Mouse (Mus musculus): ENCODE data around the gene Uap1.

The Uap1 gene

DNA sequence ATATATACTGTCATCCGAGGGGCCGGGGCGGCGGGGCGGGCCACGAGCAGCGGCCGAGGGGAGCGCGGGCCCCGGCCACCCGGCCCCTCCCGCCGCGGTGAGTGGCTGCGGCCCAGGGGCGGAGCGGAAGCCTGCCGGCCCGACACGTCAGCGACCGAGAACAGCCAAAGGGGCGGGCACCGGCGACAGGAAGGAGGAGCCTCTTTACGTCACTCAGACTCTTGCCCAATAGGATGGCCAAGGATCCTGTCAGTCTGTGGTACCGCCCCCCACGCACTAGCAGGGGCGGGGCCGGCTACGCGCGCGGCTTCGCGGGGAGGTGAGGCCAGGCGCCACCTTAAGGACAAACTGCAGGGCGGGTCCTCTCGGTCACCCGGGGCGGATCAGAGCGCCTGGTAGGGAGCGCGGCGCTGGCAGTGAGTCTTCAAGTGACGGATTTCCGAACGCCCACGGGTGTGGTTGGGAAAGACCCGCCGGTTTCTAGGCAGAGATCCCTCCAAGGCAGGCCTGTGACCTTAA is at the start of gene Uap1:
TSS of gene Uap1 (minus strand) at position 144 of the 519 bp plus-strand sequence.
- DNase-seq, result peak; percentile 98 to 99

DNA sequence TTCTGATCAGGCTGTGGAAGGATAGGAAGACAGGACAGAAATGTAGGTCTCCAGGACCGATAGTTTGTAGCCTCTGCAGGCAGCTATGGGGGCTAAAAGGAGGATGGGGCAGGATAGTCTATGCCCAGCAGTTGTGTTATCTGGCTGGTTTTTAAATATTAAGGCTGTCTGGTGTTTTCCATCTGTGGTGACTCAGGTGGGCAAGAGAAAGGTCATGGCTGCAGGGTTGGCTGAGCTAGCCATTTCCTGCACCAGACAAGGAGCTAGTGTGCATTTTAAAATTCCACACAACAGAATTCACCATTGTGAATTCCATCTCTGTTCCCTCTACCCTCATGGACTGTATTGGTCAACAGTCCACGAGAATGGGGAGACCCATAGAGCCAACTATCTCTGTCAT is 48.5 kb upstream of the Uap1 start:
- no peak for DNase-seq

DNA sequence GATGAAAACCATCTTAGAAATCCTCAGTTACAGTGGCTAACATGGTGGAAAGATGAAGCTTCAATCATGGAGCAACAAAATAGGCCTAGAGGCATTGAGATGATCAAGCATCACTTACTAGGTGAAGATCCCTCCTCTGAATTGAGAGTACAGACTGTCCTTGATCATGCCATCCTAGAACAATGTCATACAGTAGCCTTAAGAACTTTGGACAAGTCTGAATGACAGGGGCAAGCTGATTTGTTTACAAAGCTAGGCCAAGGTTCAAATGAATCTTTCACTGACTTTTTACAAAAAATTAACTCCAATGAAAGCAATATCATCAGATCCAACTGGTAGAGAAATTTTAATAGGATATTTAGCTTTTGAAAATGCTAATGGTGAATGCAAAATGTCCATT is 45.6 kb upstream of the Uap1 start:
- DNase-seq, result peak; percentile 9 to 68

DNA sequence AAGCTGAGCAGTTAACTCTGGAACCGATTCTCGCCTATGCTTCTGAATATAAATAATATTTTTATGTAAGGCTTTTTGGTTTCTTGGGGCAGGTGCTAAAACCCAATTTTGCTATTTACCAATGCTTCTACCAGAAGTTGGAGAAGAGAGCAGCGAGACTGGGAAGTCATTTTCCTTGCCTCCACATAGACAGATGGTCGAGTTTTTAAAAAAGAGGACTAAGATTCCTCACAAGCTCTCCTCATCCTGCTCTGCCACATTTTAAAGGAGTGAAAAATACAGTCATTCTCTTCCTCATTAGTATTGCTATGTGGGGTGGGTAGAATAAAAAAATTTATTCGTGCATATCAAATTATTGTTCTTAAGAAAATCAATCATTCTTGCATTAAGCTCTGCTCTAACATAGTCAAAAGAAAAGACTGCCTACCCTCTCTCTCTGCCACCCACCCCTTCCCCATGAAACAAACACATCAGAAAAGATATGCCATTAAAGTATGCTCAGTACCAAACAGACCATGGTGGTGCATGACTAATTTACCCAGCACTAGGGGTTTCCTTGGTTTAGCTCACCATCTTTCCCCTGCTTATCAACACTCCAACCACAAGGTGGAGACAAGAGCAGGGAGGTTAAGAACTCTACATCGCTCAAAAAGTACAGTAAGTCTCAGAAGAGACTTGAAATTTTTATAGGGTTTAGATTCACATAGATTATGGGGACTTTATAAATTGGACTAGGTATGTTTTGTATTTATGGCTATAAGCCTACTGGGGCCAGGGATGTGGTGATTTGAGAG is 43.5 kb upstream of the Uap1 start:
- peak; percentile 15 to 35 for DNase-seq

DNA sequence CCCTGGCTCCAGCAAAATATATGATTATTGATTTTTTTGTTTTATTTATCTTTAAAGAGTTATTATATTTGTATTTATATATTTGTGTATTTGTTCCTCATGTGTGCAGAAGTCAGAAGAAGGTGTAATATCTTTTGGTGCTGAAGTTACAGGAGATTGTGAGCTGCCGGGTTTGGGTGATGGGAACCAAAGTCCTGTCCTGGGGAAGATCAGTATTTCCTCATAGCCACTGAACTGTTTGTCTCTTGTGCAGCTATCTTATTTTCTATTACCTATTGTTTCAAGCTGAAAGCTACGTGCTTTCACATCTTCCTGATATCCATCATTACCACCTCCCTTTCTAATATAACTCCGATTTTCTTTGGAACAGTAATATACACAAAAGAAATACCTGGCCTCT is 40.8 kb upstream of the Uap1 start:
- DNase-seq, result no peak

DNA sequence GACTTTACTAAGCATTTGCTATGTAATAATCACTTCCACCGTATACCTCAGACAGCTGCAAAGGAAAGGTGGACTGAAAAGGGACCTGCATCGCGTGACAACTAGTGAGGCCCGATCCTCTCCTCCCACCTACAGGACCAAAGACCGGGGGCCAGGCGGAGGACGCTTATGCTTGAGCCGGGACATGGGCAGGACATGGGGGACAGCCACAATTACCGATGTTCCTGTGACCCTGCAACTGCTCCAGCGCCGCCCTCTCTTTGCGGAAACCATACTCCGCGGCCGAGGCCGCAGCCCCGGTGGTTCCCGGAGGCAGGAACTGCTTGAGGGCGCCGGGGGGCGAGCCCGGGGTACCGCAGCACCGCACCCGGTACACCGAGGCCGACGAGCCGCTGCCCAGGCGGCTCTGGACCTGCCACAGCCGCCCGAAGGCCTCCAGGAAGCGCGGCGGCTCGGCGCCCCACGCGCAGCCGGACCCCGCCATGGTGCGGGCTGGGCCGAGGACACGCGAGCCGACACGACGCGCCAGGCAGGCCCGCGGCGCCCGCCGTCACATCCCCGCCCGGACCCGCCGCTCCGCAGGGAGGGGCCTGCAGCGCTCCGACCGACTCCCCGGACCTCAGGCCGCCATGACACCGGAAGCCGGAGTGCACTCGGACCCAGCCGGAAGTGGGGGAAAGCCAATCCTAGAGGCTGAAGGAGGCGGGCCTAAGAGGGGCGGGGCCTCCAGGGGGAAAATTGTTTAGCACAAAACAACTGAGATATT is 40.2 kb upstream of the Uap1 start, which contains the start of gene Uhmk1:
TSS of gene Uhmk1 (minus strand) at position 641 of the 766 bp plus-strand sequence.
- DNase-seq, result peak; percentile 94 to 96

DNA sequence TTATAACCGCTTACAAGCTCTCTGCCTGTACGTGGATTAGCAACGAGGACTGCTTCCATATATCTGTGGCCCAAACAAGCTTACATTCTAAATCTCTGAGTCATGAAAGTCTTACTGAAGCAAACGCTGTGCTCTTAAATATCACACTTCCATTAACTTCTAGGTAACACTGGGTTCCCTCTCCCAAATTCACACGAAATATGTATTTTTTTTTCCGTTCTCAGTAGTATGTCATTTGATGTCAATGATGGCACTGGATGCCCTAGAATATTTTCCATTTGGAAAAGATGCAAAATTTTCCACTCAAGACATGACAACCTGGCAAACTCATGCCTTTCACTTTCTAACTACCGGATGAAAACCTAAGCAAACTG is 39.6 kb upstream of the Uap1 start:
- DNase-seq, result no peak

DNA sequence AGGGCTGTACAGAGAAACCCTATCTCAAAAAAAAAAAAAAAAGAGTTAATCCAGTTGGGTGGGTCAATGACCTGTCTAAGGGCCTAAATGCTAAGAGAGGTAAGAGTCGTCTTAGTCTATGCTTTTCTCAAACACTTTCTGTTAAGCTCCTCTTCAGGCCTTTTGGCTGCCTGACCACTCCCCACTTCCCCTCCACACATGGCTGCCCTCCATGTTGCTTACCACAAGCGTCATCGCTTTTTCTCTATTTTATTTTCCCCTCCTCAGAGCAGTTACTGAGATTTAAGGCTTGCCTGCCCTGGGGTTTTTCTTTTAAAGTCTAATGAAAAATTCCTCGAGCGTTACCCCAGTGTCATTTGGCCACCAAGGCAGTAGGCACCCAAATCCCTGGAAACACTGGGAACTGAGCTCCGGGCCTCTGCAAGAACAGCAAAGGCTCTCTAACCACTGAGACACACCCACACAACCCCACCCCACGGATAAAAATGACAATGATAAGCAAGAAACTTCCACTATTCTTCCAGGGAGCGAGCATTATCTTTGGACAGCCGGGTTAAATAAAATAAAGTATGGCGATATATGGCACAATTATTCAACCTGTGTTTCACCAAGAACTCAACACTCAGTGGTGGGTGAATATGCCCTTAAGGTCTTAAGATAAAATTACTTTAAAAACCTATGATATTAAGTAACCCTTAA is 38.6 kb upstream of the Uap1 start:
- DNase-seq, result no peak

DNA sequence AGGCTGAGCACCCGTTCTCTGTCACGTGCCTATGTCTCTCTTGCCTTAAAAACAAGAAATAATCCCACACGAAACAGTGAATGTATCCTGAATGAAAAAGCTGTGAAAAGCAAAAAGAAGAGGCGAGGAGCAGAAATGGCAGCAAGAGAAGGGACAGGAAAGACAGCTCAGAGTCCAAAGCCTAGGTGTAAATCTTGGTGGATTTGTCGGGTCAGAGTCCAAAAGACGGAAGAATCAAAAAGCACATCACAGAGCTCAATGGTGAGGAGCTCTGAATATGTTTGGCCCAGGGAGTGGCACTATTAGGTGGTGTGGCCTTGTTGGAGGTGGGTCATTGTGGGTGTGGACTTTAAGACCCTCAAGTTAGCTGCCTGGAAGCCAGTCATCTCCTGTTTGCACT is 31.6 kb upstream of the Uap1 start:
- peak in 1 of 2 experiments; percentile 22 for DNase-seq

DNA sequence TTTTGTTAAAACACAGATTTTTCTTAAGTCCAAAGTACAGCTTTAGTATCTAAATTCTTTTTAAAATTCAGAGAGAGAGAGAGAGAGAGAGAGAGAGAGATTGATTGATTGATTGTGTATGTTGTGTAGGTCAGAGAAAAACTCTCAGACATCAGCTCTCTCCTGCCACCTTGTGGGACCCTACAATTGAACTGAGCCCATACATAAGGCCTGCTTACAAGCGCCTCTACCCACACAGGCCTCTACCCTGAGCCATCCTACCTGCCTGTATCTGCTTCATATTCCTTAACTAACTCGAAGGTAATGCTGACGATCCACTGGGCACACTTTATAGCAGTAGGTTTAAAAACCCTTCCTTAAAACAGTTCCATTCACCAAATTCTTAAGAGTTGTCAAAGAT is 25.6 kb upstream of the Uap1 start:
- peak; percentile 42 to 68 for DNase-seq

DNA sequence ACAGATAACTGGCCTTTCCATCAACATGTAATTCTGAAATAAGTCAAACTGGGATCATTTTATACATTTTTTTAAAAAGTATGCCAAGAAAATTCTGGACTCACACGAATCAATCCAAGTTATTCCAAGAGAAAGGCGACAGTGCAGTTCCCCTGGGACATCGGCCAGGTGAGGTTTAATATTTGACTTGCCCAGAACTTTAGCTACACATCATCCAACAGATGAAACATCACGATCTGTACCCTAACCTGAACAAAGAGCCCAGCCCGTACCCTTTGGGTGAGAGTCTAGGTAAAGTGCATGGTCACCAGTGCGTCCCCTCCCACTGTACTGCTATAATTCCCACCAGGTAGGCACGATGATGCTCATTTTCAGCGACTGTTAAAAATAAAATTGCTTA is 21.5 kb upstream of the Uap1 start:
- peak; percentile 79 to 80 for DNase-seq

DNA sequence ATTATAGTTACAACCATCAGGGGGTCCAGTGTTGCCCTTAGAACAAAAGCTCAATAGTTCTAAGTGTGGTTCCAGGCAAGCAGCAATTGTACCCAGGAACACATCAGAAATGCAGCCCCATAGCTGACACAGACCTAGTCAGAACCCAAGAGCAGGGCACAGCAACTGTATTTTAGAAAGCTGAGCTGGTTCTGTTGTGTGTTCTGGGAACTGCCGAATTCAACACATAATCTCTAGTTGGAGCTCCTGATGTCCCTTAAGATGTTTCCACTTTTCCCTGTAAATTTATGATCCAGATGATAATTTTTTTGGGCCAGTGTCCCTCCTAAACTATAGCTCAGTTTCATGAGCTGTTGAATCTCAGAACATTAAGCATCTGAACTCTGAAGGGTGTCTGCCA is 17.2 kb upstream of the Uap1 start:
- no peak for DNase-seq

DNA sequence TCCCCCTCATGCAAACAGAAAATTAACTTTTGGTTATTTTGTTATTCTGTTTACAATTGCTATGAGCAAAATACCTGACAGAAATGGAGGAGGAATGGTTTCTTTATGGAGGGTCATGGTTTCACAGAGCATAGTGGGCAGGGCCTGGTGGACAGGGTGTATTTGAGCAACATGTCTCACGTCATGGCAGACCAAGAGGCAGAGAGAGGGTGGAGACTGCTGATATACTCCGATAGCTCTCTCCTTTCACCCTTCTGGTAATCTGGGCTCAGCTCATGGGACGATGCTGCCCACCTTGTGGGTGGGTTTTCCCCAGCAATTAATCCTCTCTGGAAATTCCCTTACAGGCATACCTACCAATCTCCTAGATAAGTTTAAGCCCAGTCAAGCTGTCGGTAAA is 15.5 kb upstream of the Uap1 start:
- DNase-seq, result peak in 1 of 2 experiments; percentile 26

DNA sequence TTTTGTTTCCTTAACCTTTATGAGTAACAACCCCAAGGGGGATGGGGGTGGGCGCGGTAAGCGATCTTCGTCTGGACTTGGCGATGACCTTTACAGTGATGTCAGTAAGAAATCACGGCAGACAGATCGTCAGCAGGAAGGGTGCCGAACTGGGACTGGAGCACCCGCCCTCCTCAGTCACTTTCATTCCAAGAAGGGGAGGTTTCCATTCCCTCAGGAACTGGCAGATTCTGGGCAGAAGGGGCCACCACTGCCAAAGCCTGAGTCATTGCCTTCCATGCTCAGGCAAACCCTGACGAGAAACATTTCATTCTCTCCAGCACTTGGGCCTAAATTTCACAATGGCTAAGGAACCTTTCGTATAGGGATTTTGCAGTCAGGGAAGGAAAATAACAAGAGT is 13.8 kb upstream of the Uap1 start:
- peak; percentile 16 to 18 for DNase-seq

DNA sequence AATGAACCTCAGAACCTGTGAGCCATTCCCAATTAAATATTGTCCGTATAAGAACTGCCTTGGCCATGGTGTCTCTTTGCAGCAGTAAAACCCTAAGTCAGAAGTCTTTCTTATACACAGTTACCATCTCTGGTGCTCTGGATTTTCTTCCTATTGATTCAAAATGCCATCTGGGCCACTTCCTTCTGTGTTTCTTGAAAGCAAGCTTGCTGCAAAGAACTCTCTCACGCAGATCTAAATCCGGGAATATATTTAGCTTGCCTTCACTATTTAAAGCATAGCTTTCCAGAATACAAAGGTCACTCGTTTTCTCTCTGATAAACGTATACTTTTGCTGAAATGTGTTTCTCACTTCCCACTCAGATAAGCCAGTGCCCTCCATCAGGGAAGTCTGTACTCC is 11.8 kb upstream of the Uap1 start:
- DNase-seq, result no peak

DNA sequence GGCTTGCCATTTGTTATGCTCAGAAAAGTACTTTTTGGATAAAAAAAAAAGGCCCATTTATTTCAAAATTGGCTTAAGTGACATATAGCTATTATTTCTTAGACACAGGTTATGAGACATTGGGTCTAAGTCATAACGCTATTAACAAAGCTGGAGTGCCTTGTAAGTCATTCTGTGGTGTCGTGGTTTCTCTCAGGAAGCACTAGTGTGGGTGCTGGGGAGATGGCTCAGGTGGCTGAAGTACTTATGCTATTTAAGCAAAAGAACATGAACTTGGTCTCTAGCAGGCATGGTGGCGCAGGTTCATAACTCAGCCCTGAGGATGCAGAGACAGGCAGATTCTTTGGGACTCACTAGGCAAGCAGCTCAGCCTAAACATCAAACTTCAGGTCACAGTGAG is 10.4 kb upstream of the Uap1 start:
- DNase-seq, result no peak

DNA sequence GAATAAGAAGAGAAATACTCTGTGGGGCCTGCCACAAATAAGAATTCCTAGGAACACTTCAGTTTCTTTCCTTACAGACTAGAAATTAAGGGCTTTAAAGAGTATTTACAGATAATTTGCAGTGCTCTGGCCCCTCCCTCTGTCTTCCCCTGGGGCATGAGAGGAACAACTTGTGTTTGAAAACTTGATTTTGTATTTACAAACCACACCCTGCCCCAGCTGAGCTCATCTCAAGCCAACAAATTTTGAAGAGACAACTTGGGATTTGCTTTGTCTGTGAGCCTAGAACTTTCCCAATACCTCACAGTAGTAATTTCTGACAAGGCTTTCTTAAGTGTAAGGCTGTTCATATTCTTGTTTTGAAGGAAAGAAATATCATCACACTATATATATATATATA is 7.9 kb upstream of the Uap1 start:
- no peak for DNase-seq

DNA sequence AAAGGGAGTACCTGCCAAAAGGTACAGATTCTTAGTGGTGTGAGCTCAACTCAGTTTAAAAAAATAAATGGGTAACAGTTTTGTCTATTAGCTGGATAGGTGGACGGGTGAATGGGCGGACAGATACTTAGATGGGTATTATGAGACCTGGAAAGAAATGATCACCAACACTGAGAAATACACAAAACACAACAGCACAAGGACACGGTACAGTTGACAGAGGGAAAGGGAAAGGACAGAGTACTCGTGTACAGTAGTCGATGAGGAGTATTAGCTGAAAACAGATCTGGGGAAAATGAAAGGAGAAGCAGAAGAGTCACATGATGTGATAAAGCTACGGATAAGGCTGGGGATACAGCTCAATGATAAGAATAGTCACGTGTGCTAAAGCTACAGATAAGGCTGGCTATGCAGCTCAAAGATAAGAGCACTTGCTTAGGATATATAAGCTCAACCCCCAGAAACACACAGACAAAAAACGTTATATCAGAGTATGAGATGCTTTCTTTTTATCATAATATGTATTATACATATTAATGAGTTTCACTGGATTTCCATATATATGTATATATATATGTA is 2.0 kb upstream of the Uap1 start:
- DNase-seq, result no peak

DNA sequence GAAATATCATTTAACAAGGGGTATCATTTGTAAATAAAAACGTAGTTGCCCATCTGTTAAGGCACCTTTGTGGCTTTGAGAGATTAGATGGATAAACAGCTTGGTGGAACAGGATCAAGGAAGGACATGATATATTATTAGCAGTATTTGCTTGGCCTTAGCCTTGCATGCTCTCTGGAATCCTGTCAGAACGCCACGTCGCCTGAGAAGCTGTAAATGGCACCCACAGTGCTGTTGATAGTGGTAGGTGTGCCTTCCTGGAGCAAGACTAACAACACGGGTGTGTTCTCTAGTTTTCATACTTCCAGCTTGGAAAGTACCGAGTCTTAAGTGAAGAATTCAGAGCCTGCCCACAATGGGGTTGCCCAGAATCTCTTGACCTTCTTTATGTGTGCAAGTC is 1.1 kb upstream of the Uap1 start:
- DNase-seq, result no peak

DNA sequence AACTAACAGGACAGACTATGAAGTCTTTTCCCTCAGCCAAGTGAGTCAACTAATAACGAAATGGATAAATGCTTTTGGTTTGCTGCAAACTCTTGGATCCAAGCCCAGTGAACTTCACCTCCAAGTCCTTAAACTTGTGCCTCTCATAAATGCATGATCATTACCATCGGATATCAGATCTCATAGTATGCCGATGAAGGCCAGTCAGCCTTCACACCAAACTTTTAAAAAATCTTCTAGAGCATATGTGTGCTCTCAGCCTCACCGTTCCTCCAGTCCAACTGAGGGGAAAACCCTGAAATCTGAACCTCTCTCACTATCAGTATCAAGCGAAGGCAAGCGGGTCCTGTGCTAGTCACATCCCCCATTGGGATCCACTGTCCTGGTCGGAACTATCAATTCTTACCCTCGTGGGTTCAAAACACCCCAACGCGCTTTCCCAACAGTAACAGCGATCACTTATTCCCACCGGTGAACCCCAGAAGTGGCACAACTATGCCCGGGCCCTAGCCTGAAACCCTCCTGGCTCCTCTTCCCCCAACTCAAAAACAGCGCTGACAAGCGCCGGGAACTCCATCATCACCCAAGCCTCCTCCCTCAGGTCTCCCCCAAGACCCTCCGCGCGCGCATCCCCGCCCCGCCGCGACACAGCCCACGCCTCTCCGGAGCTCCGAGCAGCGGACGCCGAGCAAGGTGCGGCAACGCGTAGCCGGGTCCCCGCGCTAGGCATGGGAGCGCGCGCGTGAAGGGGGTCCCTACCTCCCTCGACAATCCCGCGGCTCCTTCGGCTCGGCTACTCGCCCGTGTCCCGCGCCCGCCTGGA is 555 bp downstream of the Uap1 start:
- peak; percentile 53 to 63 for DNase-seq

DNA sequence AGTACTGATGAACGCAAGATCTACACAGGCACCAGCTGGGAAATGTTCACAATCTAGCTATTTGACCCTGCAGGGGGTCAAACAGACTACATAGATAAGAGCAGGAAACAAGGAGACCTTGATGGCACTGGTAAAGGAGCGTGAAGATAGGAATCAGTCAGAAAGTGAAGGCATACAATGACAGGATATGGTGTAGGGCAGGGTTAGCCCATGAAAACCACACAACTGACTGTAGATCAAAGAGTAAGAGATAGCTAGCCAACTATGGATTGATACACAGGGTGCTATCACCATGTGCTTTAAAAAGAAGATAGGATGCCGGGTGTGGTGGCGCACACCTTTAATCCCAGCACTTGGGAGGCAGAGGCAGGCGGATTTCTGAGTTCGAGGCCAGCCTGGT is 7.0 kb downstream of the Uap1 start:
- DNase-seq, result no peak

DNA sequence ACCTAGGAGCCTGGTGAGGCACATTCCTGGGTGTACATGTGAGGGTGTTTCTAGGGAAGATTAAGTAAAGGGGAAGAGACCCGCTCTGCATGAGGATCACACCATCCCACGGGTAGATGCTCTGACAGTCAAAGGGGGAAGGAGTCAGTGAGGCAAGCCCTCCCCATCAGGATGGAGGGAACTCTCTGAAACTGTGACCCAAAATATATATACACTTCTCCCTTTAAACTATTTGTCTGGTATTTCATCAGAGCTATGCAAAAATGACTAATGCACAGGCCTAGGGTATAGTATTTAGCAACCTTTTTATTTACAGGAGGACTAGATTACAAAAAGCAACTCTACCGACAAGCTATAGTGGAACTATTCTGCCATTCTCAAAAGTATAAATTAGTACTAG is 9.8 kb downstream of the Uap1 start:
- DNase-seq, result no peak

Measured in kidney, postnatal 36 days (tissue).